Mouse (Mus musculus) midbrain, embryonic 13.5 days (tissue): ENCODE data around the gene Ugcg. TPM values are rescaled to one million over a fixed set of nuclear protein-coding genes. Genes with fewer than 3 reads are reported as not detected.
A peak's percentile ranks its signal among the peaks of the same experiment; 100 is the strongest.

Experiments used
- ATAC-seq: fragments of 200-750 bp; cut with Nextera tagmentation; 2 replicates; pipeline ENCODE4 v1.8.0; 2017; ENCODE audit warnings: mild to moderate bottlenecking, moderate TSS enrichment, moderate library complexity
- H3K27ac ChIP-seq: fragments of 300-500 bp; sonication (generic); 2 replicates; pipeline ENCODE4 v1.5.1; 2015; ENCODE audit warnings: inconsistent platforms, mild to moderate bottlenecking, moderate library complexity
- H3K27me3 ChIP-seq: fragments of 300-500 bp; sonication (generic); 2 replicates; pipeline ENCODE4 v1.6.1; 2015; ENCODE audit warnings: mild to moderate bottlenecking, inconsistent platforms
- H3K36me3 ChIP-seq: fragments of 300-500 bp; sonication (generic); 2 replicates; pipeline ENCODE4 v1.6.1; 2015; ENCODE audit warnings: mild to moderate bottlenecking, inconsistent platforms
- H3K4me1 ChIP-seq: fragments of 300-500 bp; sonication (generic); replicated peaks from 2 replicates; pipeline ENCODE4 v1.6.1; 2015; ENCODE audit warnings: inconsistent platforms
- H3K4me2 ChIP-seq: fragments of 300-500 bp; sonication (generic); replicated peaks from 2 replicates; pipeline ENCODE4 v1.6.1; 2015; ENCODE audit warnings: moderate library complexity, mild to moderate bottlenecking, inconsistent platforms
- H3K4me3 ChIP-seq: fragments of 300-500 bp; sonication (generic); replicated peaks from 2 replicates; pipeline ENCODE4 v1.5.1; 2015; ENCODE audit warnings: mild to moderate bottlenecking, inconsistent platforms
- H3K9ac ChIP-seq: fragments of 300-500 bp; sonication (generic); replicated peaks from 2 replicates; pipeline ENCODE4 v1.6.1; 2015; ENCODE audit warnings: mild to moderate bottlenecking, inconsistent platforms
- H3K9me3 ChIP-seq: fragments of 300-500 bp; sonication (generic); 2 replicates; pipeline ENCODE4 v1.6.1; 2016; ENCODE audit warnings: mild to moderate bottlenecking, inconsistent platforms
- WGBS: fragments of 180-500 bp; shearing (Covaris S2); methylation state at CpG from one replicate; pipeline ENCODE4 v1.1.7; 2015; 5-methylcytosine and 5-hydroxymethylcytosine counted together
- polyA plus RNA-seq: library from polyadenylated mRNA; unstranded; fragments of >200 nt; fragmentation: Nextera tagmentation; extraction: Ambion mirVana; gene quantifications from 2 replicates; pipeline ENCODE4 v1.2.1, GENCODE M21; 2015

The Ugcg gene
- polyA plus RNA-seq, 1 experiment from 2014 or later = 16.4 TPM

DNA sequence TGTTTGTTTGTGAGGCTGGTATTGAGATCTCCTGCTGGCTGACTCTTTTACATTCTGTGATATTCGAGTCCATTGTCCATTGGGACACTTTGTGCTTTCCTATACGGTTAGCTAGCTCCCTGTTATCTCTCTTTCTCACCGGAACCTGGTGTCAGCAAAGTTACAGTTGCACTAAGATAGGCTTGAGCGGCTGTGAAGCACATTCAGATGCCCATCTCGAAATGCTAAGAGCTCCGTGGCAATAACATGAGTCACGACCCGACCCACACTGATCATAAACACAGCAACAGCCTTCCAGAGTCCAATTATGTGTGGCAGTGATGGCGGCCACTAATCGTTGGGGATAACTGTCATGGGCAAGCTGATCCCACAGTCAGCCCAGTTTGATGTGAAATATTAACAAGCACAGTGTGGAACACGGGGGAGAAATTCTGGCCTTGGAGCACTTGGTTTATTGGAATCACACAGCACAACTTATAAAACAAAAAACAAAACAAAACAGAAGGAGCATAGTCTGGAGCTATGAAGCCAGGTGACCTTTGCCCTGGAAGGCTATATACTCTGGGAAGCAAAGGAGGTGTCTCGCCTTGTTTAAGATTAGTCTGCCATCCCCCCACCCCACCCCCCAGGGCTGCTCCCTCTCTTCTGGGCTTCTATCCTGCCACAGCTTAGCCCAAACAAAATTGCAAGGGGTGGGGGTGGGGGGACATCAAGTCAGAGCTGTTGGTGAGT lies 7.5 kb downstream of the Ugcg start:
- H3K27ac ChIP-seq = peak overlapping the region; percentile 2; the same call in 1 of the 2 replicates
- 47% methylated on average over 12 of the region's 12 CpGs for WGBS

DNA sequence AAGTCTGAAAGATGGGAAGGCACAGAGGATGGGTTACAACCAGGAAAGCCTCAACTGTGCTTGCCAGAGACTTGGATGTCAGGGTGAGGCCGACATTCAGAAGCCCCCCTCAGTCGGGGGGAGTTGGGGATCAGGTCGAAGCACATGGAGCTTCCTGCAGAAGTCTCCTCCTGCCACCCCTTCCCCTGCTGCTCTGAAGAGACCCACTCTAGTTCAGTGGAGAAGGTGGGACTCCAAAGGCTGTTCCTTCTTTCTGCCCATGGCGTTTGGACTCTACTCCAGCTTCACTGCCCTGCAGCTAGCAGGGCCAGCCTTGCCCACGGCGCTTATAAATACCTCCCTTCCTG lies 8.0 kb downstream of the Ugcg start:
- Histone ChIP-seq H3K27ac (no peak overlapping the region), H3K9ac (no peak overlapping the region), H3K9me3 (no peaks in the 10 kb centered on the region), H3K4me2 (no peak overlapping the region), H3K4me3 (no peak overlapping the region), H3K4me1 (peaks cover 31% of the 10 kb centered on the region), H3K36me3 (no peaks in the 10 kb centered on the region), H3K27me3 (no peaks in the 10 kb centered on the region)
- 66% methylated on average over 6 of the region's 6 CpGs for WGBS
- no peak; the same call in 1 of the 2 replicates for ATAC-seq

More for the DNA sequence above, 7.5 kb downstream of the Ugcg start:
- H3K36me3 ChIP-seq = no peaks in the 10 kb centered on the region
- no peak overlapping the region for H3K4me3 ChIP-seq
- no peak overlapping the region for H3K4me2 ChIP-seq
- H3K9me3 ChIP-seq = no peaks in the 10 kb centered on the region
- no peak for ATAC-seq
- peaks cover 33% of the 10 kb centered on the region for H3K4me1 ChIP-seq
- H3K27me3 ChIP-seq = no peaks in the 10 kb centered on the region
- no peak overlapping the region for H3K9ac ChIP-seq

DNA sequence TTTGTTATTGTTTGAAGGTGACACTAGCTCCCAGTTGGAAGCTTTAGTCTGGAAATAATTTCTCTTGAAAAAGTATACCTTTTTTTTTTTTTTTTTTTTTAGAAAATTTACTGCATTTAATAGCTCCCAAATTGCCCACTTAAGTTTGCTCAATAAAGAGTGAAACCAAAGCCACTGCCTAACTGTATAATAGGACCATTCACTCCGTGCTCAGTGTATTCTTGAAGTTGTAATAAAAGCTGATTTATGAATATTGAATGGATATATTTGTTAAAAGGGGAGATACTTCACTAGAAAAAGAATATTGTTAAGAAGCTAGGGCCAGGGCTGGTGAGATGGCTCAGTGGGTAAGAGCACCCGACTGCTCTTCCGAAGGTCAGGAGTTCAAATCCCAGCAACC lies 8.4 kb downstream of the Ugcg start:
- Histone ChIP-seq H3K4me1 (peaks cover 31% of the 10 kb centered on the region), H3K9me3 (no peaks in the 10 kb centered on the region), H3K27ac (no peak overlapping the region), H3K27me3 (no peaks in the 10 kb centered on the region), H3K4me2 (no peak overlapping the region), H3K9ac (no peak overlapping the region), H3K4me3 (no peak overlapping the region), H3K36me3 (no peaks in the 10 kb centered on the region)
- ATAC-seq = no peak
- 91% methylated on average over 3 of the region's 3 CpGs for WGBS

DNA sequence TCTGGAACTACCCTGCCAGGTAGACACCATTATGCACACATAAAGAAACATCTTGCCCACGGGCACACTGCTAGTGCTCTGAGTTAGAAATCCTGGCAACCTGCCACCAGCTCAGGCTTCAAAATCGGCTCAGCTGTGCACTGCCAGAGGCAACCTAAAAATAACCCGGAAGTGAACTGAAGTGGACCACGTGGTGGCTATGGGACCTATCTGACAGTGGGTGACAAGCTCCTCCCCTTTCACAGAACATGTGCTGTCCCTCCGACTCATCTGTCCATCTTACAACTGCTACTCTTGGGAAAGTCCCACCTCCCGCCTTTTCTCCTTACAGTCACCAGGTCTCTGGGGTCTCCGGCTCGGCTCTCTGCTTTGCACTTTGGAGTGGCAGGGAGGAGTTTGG lies 10.3 kb downstream of the Ugcg start:
- H3K9ac ChIP-seq = no peak overlapping the region
- peaks cover 34% of the 10 kb centered on the region for H3K4me1 ChIP-seq
- no peak overlapping the region for H3K4me3 ChIP-seq
- no peak overlapping the region for H3K4me2 ChIP-seq
- no peaks in the 10 kb centered on the region for H3K27me3 ChIP-seq
- H3K36me3 ChIP-seq = no peaks in the 10 kb centered on the region
- no peak overlapping the region for H3K27ac ChIP-seq
- WGBS = 48% methylated on average over 8 of the region's 8 CpGs
- ATAC-seq = peak; percentile 71
- no peaks in the 10 kb centered on the region for H3K9me3 ChIP-seq

GRCm38 (mm10) chr4:59199805-59200204 lies 10.7 kb downstream of the Ugcg start:
- Histone ChIP-seq H3K27ac (no peak overlapping the region), H3K4me1 (peaks cover 34% of the 10 kb centered on the region), H3K9me3 (no peaks in the 10 kb centered on the region), H3K4me2 (no peak overlapping the region), H3K9ac (no peak overlapping the region), H3K27me3 (no peaks in the 10 kb centered on the region), H3K4me3 (no peak overlapping the region), H3K36me3 (no peaks in the 10 kb centered on the region)
- peak; percentile 15; the same call in 1 of the 2 replicates for ATAC-seq
- WGBS = 79% methylated on average over 8 of the region's 8 CpGs

DNA sequence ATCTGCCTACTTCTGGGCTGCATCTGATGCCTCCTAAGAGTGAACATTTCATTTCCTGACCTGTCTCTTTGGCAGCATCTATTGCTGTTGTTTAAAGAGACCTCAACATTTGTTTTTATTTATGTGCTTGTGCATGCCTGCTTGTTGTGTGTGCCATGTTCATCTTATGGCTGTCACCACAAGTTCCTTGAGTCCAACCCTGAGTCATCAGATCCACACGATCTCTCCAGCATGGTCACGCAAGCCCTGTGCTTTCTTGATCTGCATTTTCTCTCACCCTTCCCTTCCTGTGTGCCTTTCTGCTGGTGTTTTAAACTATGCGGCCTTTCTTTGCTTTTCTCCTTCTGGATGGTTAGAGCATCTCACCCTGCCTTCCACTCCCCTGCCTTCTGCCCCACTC lies 11.6 kb downstream of the Ugcg start:
- H3K4me2 ChIP-seq = no peak overlapping the region
- 77% methylated on average over 3 of the region's 3 CpGs for WGBS
- H3K4me1 ChIP-seq = peaks cover 32% of the 10 kb centered on the region
- H3K36me3 ChIP-seq = no peaks in the 10 kb centered on the region
- no peak overlapping the region for H3K27ac ChIP-seq
- H3K9ac ChIP-seq = no peak overlapping the region
- H3K4me3 ChIP-seq = no peak overlapping the region
- no peak for ATAC-seq
- no peaks in the 10 kb centered on the region for H3K9me3 ChIP-seq
- no peaks in the 10 kb centered on the region for H3K27me3 ChIP-seq

DNA sequence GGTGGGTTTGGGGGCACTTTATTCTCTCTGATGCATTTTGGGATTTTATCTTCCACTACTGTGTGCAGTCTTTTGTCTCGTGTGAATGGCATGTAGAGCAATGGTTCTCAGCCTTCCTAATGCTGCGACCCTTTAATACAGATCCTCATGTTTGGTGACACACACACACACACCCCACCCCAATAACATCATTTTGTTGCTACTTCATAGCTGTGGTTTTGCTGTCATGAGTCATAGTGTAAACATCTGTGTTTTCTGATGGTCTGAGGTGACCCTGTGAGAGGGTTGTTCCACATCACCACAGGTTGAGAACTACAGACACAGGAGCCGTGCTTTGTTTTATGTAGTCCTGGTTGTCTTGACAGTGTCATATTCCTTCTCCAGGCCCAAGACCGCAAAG lies 15.6 kb downstream of the Ugcg start:
- Histone ChIP-seq H3K27me3 (no peaks in the 10 kb centered on the region), H3K36me3 (0 out of 2 replicates have a peak, but pooled peaks cover 5% of the 10 kb centered on the region), H3K9ac (no peak overlapping the region), H3K4me2 (no peak overlapping the region), H3K4me3 (no peak overlapping the region), H3K4me1 (peaks cover 12% of the 10 kb centered on the region), H3K9me3 (no peaks in the 10 kb centered on the region), H3K27ac (no peak overlapping the region)
- 88% methylated on average over 4 of the region's 4 CpGs for WGBS
- no peak for ATAC-seq

DNA sequence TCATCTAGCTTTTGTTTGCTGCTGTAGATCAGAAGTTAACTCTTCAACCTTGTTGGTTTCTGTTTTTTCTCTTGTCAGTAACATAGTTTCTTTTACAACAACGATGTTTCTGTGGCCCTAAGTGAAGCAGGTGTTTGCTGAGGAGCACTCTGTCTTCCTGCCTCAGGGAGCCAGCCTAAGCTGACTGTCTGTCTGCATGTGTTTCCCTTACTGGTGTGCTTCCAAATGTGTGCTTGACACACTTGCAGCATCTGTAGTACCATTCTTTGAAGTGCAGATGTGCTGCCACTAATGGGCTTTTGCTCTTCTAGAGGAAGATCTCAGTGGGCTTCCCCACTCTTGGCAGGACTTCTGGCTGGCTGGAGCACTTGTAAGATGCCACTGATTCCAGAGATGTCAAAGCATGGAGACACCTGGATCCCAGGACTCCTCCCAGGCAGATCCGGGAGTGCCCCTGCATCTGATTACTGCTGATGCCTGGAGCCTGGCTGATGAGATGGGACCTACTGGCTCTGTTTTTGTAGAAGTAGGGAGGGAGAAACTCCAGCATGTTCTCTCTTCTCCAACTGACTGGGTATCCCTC lies 16.8 kb downstream of the Ugcg start:
- H3K4me3 ChIP-seq = no peak overlapping the region
- ATAC-seq = no peak
- H3K9me3 ChIP-seq = no peaks in the 10 kb centered on the region
- H3K36me3 ChIP-seq = peaks cover 7% of the 10 kb centered on the region; the same call in 1 of the 2 replicates
- no peaks in the 10 kb centered on the region for H3K27me3 ChIP-seq
- H3K9ac ChIP-seq = no peak overlapping the region
- WGBS = 53% methylated on average over 2 of the region's 2 CpGs
- no peak overlapping the region for H3K4me2 ChIP-seq
- H3K27ac ChIP-seq = no peak overlapping the region
- peaks cover 8% of the 10 kb centered on the region for H3K4me1 ChIP-seq

- H3K27ac ChIP-seq = no peak overlapping the region
- ATAC-seq = no peak
- WGBS = 80% methylated on average over 4 of the region's 4 CpGs
These were observed 17.5 kb downstream of the Ugcg start for GRCm38 (mm10) chr4:59206600-59206999.

DNA sequence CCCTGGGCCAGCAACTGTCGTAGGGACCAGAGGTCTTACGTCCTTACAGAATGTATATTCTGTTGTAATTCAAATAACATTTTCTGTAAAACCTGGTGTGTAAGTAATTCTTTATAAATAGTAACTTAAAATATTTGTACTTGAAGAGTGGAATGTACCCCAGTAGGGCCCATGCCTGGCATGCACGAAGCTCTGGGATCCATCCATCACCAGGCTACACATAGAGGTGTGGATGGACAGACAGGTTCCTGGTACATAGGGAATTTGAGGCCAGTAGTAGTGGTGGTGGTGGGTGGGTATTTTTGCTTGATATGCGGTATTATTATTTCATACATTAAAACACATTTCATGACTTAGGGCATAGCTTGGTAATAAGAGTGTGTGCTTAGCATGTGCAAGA lies 19.6 kb downstream of the Ugcg start:
- Histone ChIP-seq H3K27me3 (no peaks in the 10 kb centered on the region), H3K9ac (no peak overlapping the region), H3K27ac (no peak overlapping the region), H3K4me1 (peaks cover 8% of the 10 kb centered on the region), H3K4me2 (no peak overlapping the region), H3K36me3 (peaks cover 10% of the 10 kb centered on the region), H3K9me3 (no peaks in the 10 kb centered on the region), H3K4me3 (no peak overlapping the region)
- 97% methylated on average over 4 of the region's 4 CpGs for WGBS
- no peak for ATAC-seq

More at GRCm38 (mm10) chr4:59206600-59206999, 17.5 kb downstream of the Ugcg start:
- Histone ChIP-seq H3K9me3 (no peaks in the 10 kb centered on the region), H3K36me3 (peaks cover 10% of the 10 kb centered on the region), H3K4me1 (peaks cover 8% of the 10 kb centered on the region), H3K27me3 (no peaks in the 10 kb centered on the region), H3K4me2 (no peak overlapping the region), H3K9ac (no peak overlapping the region), H3K4me3 (no peak overlapping the region)

DNA sequence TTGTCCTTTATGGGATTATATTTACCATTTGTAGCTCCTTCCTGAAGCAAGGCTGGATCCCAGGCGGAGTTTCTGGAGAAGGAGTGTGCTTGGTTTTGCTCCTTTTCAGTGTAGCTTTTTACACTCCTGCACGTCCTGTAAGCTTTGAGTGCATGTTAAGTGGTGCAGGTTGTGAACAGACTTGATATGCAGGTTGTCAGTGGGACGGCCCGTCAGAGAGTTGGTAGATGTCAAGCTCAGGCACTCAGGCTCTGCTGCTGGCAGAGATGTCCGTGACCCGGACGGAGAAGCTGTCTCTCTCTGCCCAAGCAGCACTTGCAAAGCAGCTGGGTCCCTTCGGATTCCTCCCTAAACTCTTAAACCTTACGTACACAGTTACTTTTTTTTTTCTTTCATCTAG lies 22.1 kb downstream of the Ugcg start:
- Histone ChIP-seq H3K27ac (no peak overlapping the region), H3K36me3 (peaks cover 26% of the 10 kb centered on the region)

DNA sequence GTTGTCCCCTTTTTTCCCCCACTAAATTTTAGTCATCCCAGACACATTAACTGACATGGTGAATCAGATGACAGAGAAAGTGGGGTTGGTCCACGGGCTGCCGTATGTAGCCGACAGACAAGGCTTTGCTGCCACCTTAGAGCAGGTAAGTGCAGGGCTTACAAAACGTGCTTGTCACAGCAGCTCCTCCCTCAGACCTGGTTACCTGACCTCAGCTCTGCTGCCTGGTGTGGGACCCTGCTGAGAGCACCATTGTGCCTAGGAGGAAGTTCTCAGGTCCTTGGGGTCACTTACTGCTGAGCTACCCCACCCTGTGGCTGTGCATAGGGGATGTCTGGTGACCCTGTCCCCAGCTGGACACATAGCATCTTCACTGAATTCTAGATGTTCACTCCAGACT lies 24.8 kb downstream of the Ugcg start:
- Histone ChIP-seq H3K27ac (no peak overlapping the region), H3K9ac (no peak overlapping the region), H3K4me3 (no peak overlapping the region), H3K27me3 (no peaks in the 10 kb centered on the region), H3K36me3 (peaks cover 40% of the 10 kb centered on the region), H3K9me3 (no peaks in the 10 kb centered on the region), H3K4me1 (no peaks in the 10 kb centered on the region), H3K4me2 (no peak overlapping the region)
- WGBS = 85% methylated on average over 4 of the region's 4 CpGs
- no peak for ATAC-seq

More for the DNA sequence above, 22.1 kb downstream of the Ugcg start:
- H3K4me3 ChIP-seq = no peak overlapping the region
- H3K9me3 ChIP-seq = no peaks in the 10 kb centered on the region
- WGBS = 94% methylated on average over 9 of the region's 9 CpGs
- H3K27me3 ChIP-seq = no peaks in the 10 kb centered on the region
- no peak for ATAC-seq
- H3K9ac ChIP-seq = no peak overlapping the region
- no peak overlapping the region for H3K4me2 ChIP-seq
- H3K4me1 ChIP-seq = no peaks in the 10 kb centered on the region; the same call in 1 of the 2 replicates
